Comparison of ENCODE assay signal across 8 mouse cellular contexts in genomic region chr7:19770375-19770754, GRCm38 (mm10). TPM values are rescaled to one million over a fixed set of nuclear protein-coding genes. Genes with fewer than 3 reads are reported as not detected.
A peak's percentile ranks its signal among the peaks of the same experiment; 100 is the strongest.
DNase-seq lines count a peak whose midpoint lies in the region; ATAC-seq and TF ChIP-seq lines count a peak whose summit lies in the region.

No protein-coding gene starts in this region.

- peak; percentile 93 for TF ChIP-seq POLR2A in heart, adult 2 months (IDR thresholded peaks at IDR 0.05; ENCODE audit: insufficient read depth, low read depth, low read length)

- peak; percentile 65 for ATAC-seq in liver, embryonic 12.5 days

- intact Hi-C loops in heart, adult 2 months (cut with DNase I), result no loop called here

- no peak for TF ChIP-seq EP300 in heart, adult 2 months (IDR thresholded peaks at IDR 0.05; ENCODE audit: insufficient read depth, low read depth, low read length)

- no peaks in the 10 kb centered on the region; the same call in 1 of the 2 replicates for H3K36me3 ChIP-seq in heart, adult 2 months (ENCODE audit: control insufficient read depth, insufficient read depth, low read length)
- no peaks in the 10 kb centered on the region for H3K36me3 ChIP-seq in liver, embryonic 12.5 days

- H3K79me2 ChIP-seq in heart, adult 2 months (replicated peaks; ENCODE audit: control insufficient read depth, insufficient read depth, low read length), result no peaks in the 10 kb centered on the region; the same call in 1 of the 2 replicates

- WGBS in heart, adult 2 months, result under 1% methylated on average over 28 of the region's 28 CpGs
- under 1% methylated on average over 28 of the region's 28 CpGs for WGBS in liver, embryonic 12.5 days (ENCODE audit: insufficient replicate concordance)

- no peak for TF ChIP-seq CTCF in heart, adult 2 months (IDR thresholded peaks at IDR 0.05)

- no peaks in the 10 kb centered on the region for H3K27me3 ChIP-seq in heart, adult 2 months (ENCODE audit: control insufficient read depth, insufficient read depth, low read length)
- H3K27me3 ChIP-seq in liver, embryonic 12.5 days (replicated peaks), result peaks cover 57% of the 10 kb centered on the region

- peak overlapping the region; percentile 91 for H3K9ac ChIP-seq in heart, adult 2 months (ENCODE audit: low read depth, low read length)
- peak overlapping the region; percentile 54 for H3K9ac ChIP-seq in liver, embryonic 12.5 days

- H3K4me3 ChIP-seq in heart, adult 2 months, result peak overlapping the region; percentile 93
- peak overlapping the region; percentile 43 for H3K4me3 ChIP-seq in liver, embryonic 12.5 days

- DNase-seq in cerebellum, postnatal 4 days (ENCODE audit: low spot score in 2 of 2), result peak; percentile 50 to 71
- no peak for DNase-seq in cerebellum, adult 8-10 months
- peak; percentile 89 for DNase-seq in embryo, embryonic 9.5 days (ENCODE audit: extremely low spot score)
- DNase-seq in heart, adult 2 months, result peak; percentile 91 to 94
- DNase-seq in kidney, adult 11 months, result peak; percentile 87
- DNase-seq in neural tube, embryonic 10.5 days (ENCODE audit: extremely low spot score, low spot score), result peak; percentile 90
- peak; percentile 80 for DNase-seq in testis, postnatal 14 days (ENCODE audit: low spot score)

- peak overlapping the region; percentile 63 for H3K4me2 ChIP-seq in liver, embryonic 12.5 days

- H3K27ac ChIP-seq in heart, adult 2 months, result peak overlapping the region; percentile 96
- no peak overlapping the region for H3K27ac ChIP-seq in liver, embryonic 12.5 days

- H3K9me3 ChIP-seq in liver, embryonic 12.5 days (replicated peaks), result no peaks in the 10 kb centered on the region

- H3K4me1 ChIP-seq in heart, adult 2 months (ENCODE audit: control insufficient read depth, insufficient read depth, low read length), result peaks cover 7% of the 10 kb centered on the region
- H3K4me1 ChIP-seq in liver, embryonic 12.5 days, result peaks cover 24% of the 10 kb centered on the region

RNA-seq across cellular contexts. Expression of gene Bcam, which starts 0.5 kb away (rescaled TPM):
- 100 to 1,000 TPM; 190 to 214 TPM for total RNA-seq in heart, adult 2 months (2021)
- 240 and 262 TPM in 2 replicates for polyA plus RNA-seq in heart, adult 2 months (2012; rRNA removed)
- polyA plus RNA-seq in liver, embryonic 12.5 days (2016; fragmentation: Nextera tagmentation; extraction: Ambion mirVana), result 11.1 and 11.3 TPM in 2 replicates

RNA-seq across cellular contexts. Expression of gene Nectin2, which starts 20.1 kb away (rescaled TPM):
- total RNA-seq in heart, adult 2 months (2021), result 10 to 100 TPM; 30.2 to 41.4 TPM
- polyA plus RNA-seq in heart, adult 2 months (2012; rRNA removed), result 29.4 and 30.7 TPM in 2 replicates
- 31.9 and 34.4 TPM in 2 replicates for polyA plus RNA-seq in liver, embryonic 12.5 days (2016; fragmentation: Nextera tagmentation; extraction: Ambion mirVana)

RNA-seq across cellular contexts. Expression of gene Cblc, which starts 26.2 kb away (rescaled TPM):
- total RNA-seq in heart, adult 2 months (2021), result under 1 TPM; 0.63 to 0.77 TPM
- polyA plus RNA-seq in heart, adult 2 months (2012; rRNA removed), result 0.41 and 1.2 TPM in 2 replicates
- 0.95 and 1.0 TPM in 2 replicates for polyA plus RNA-seq in liver, embryonic 12.5 days (2016; fragmentation: Nextera tagmentation; extraction: Ambion mirVana)

RNA-seq across cellular contexts. Expression of gene Bcl3, which starts 52.2 kb away (rescaled TPM):
- total RNA-seq in heart, adult 2 months (2021), result 1 to 10 TPM; 3.5 to 6.1 TPM
- polyA plus RNA-seq in heart, adult 2 months (2012; rRNA removed), result 11.9 and 14.0 TPM in 2 replicates
- polyA plus RNA-seq in liver, embryonic 12.5 days (2016; fragmentation: Nextera tagmentation; extraction: Ambion mirVana), result 3.7 and 5.4 TPM in 2 replicates

RNA-seq across cellular contexts. Expression of gene Tomm40, which starts 55.1 kb away (rescaled TPM):
- 10 to 100 TPM; 92.7 to 98.2 TPM for total RNA-seq in heart, adult 2 months (2021)
- 81.9 and 91.2 TPM in 2 replicates for polyA plus RNA-seq in heart, adult 2 months (2012; rRNA removed)
- polyA plus RNA-seq in liver, embryonic 12.5 days (2016; fragmentation: Nextera tagmentation; extraction: Ambion mirVana), result 188 and 207 TPM in 2 replicates

Comparison
In these comparisons a context has a peak if more than half of its experiments do, and no peak if none do; other contexts are left out.
1. RNA of gene Bcam, which starts 0.5 kb away (polyA plus RNA-seq): 240 to 262 TPM in heart, adult 2 months; 11.1 to 11.3 TPM in liver, embryonic 12.5 days; every median in the first group is over 10 times any median in the second.